Mouse (Mus musculus) heart, embryonic 16.5 days (tissue): ENCODE data around the gene Cyb5r2. TPM values are rescaled to one million over a fixed set of nuclear protein-coding genes. Genes with fewer than 3 reads are reported as not detected.

Source experiments
- ATAC-seq: fragments of 200-750 bp; cut with Nextera tagmentation; replicated peaks from 2 replicates; pipeline ENCODE4 v1.8.0; 2017; ENCODE audit warnings: moderate number of reproducible peaks; ENCODE audit not compliant: insufficient read depth, low FRiP score; ENCODE audit errors: extremely low read depth
- H3K27ac ChIP-seq: fragments of 300-500 bp; sonication (generic); 2 replicates; pipeline ENCODE4 v1.5.1; 2014; ENCODE audit warnings: mild to moderate bottlenecking, low read length, control low read depth, moderate library complexity
- H3K27me3 ChIP-seq: fragments of 300-500 bp; sonication (generic); 2 replicates; pipeline ENCODE4 v1.6.1; 2014; ENCODE audit warnings: low read length, mixed read lengths; ENCODE audit not compliant: control insufficient read depth, insufficient read depth
- H3K36me3 ChIP-seq: fragments of 300-500 bp; sonication (generic); 2 replicates; pipeline ENCODE4 v1.6.1; 2014; ENCODE audit not compliant: control insufficient read depth, insufficient read depth
- H3K4me1 ChIP-seq: fragments of 300-500 bp; sonication (generic); 2 replicates; pipeline ENCODE4 v1.6.1; 2014; ENCODE audit warnings: low read length, mixed read lengths; ENCODE audit not compliant: control insufficient read depth, insufficient read depth
- H3K4me2 ChIP-seq: fragments of 300-500 bp; sonication (generic); 2 replicates; pipeline ENCODE4 v1.6.1; 2014; ENCODE audit warnings: low read depth, mild to moderate bottlenecking, control low read depth, low read length
- H3K4me3 ChIP-seq: fragments of 300-500 bp; sonication (generic); 2 replicates; pipeline ENCODE4 v1.5.1; 2014; ENCODE audit warnings: mild to moderate bottlenecking, control low read depth, low read length
- H3K9ac ChIP-seq: fragments of 300-500 bp; sonication (generic); 2 replicates; pipeline ENCODE4 v1.6.1; 2014; ENCODE audit warnings: low read length, control low read depth
- H3K9me3 ChIP-seq: fragments of 300-500 bp; sonication (generic); replicated peaks from 2 replicates; pipeline ENCODE4 v1.6.1; 2016; ENCODE audit warnings: low read length; ENCODE audit not compliant: control insufficient read depth
- WGBS: fragments of 180-500 bp; shearing (Covaris S2); extraction: QIAGEN DNeasy Blood & Tissue Kit; methylation state at CpG from one replicate; pipeline ENCODE4 v1.1.7; 2014; 5-methylcytosine and 5-hydroxymethylcytosine counted together
- polyA plus RNA-seq: library from polyadenylated mRNA; unstranded; fragments of >200 nt; fragmentation: Nextera tagmentation; extraction: Ambion mirVana; gene quantifications from 2 replicates; pipeline ENCODE4 v1.2.1, GENCODE M21; 2015

Cyb5r2 gene
- polyA plus RNA-seq, 1 experiment from 2014 or later = 0.87 TPM

- 92% methylated on average over 10 of the region's 10 CpGs for WGBS
- Histone ChIP-seq H3K27me3 (no peaks in the 10 kb centered on the region), H3K4me3 (no peak overlapping the region), H3K9ac (no peak overlapping the region), H3K27ac (no peak overlapping the region), H3K4me2 (no peak overlapping the region), H3K36me3 (peaks cover 16% of the 10 kb centered on the region), H3K4me1 (no peaks in the 10 kb centered on the region), H3K9me3 (no peaks in the 10 kb centered on the region)
- no peak for ATAC-seq
Measured at GRCm38 (mm10) chr7:107742963-107743465, 14.8 kb downstream of the Cyb5r2 start.

GRCm38 (mm10) chr7:107738726-107739125 is 19.1 kb downstream of the Cyb5r2 start:
- H3K36me3 ChIP-seq = peaks cover 10% of the 10 kb centered on the region
- H3K4me3 ChIP-seq = no peak overlapping the region
- no peaks in the 10 kb centered on the region for H3K4me1 ChIP-seq
- no peak overlapping the region for H3K4me2 ChIP-seq
- no peak for ATAC-seq
- no peaks in the 10 kb centered on the region for H3K9me3 ChIP-seq
- no peak overlapping the region for H3K9ac ChIP-seq
- WGBS = 21% methylated on average over 2 of the region's 2 CpGs
- H3K27ac ChIP-seq = no peak overlapping the region
- no peaks in the 10 kb centered on the region for H3K27me3 ChIP-seq

GRCm38 (mm10) chr7:107733162-107733561 is 24.7 kb downstream of the Cyb5r2 start:
- H3K27ac ChIP-seq = no peak overlapping the region
- H3K36me3 ChIP-seq = peaks cover 9% of the 10 kb centered on the region
- H3K9ac ChIP-seq = no peak overlapping the region
- no peaks in the 10 kb centered on the region for H3K27me3 ChIP-seq
- H3K4me2 ChIP-seq = no peak overlapping the region
- H3K4me3 ChIP-seq = no peak overlapping the region
- no peak for ATAC-seq
- H3K4me1 ChIP-seq = no peaks in the 10 kb centered on the region
- no peaks in the 10 kb centered on the region for H3K9me3 ChIP-seq
- WGBS = 66% methylated on average over 2 of the region's 2 CpGs

GRCm38 (mm10) chr7:107730587-107730986 is 27.2 kb downstream of the Cyb5r2 start:
- no peak for ATAC-seq
- H3K4me2 ChIP-seq = no peak overlapping the region
- 73% methylated on average over 8 of the region's 10 CpGs for WGBS

GRCm38 (mm10) chr7:107727538-107727937 is 30.3 kb downstream of the Cyb5r2 start:
- no peak overlapping the region for H3K4me2 ChIP-seq
- H3K4me3 ChIP-seq = no peak overlapping the region
- 52% methylated on average over 3 of the region's 3 CpGs for WGBS
- H3K27ac ChIP-seq = no peak overlapping the region
- no peak for ATAC-seq
- H3K9ac ChIP-seq = no peak overlapping the region
- no peaks in the 10 kb centered on the region for H3K4me1 ChIP-seq
- peaks cover 3% of the 10 kb centered on the region; the same call in 1 of the 2 replicates for H3K9me3 ChIP-seq
- H3K36me3 ChIP-seq = peaks cover 11% of the 10 kb centered on the region
- no peaks in the 10 kb centered on the region for H3K27me3 ChIP-seq

More at GRCm38 (mm10) chr7:107730587-107730986, 27.2 kb downstream of the Cyb5r2 start:
- Histone ChIP-seq H3K9ac (no peak overlapping the region), H3K27ac (no peak overlapping the region), H3K27me3 (no peaks in the 10 kb centered on the region), H3K36me3 (peaks cover 11% of the 10 kb centered on the region), H3K4me1 (no peaks in the 10 kb centered on the region), H3K4me3 (no peak overlapping the region), H3K9me3 (peaks cover under 1% of the 10 kb centered on the region; the same call in 1 of the 2 replicates)

- WGBS = 80% methylated on average over 4 of the region's 4 CpGs
- no peaks in the 10 kb centered on the region for H3K4me1 ChIP-seq
Measured at GRCm38 (mm10) chr7:107722536-107722935, 35.3 kb downstream of the Cyb5r2 start.

GRCm38 (mm10) chr7:107720771-107721170 is 37.1 kb downstream of the Cyb5r2 start:
- H3K4me2 ChIP-seq = no peak overlapping the region
- no peaks in the 10 kb centered on the region for H3K27me3 ChIP-seq
- H3K36me3 ChIP-seq = peaks cover 18% of the 10 kb centered on the region
- H3K9me3 ChIP-seq = peaks cover 3% of the 10 kb centered on the region; the same call in 1 of the 2 replicates
- H3K4me3 ChIP-seq = no peak overlapping the region
- no peak overlapping the region for H3K9ac ChIP-seq
- WGBS = 83% methylated on average over 1 of the region's 1 CpGs
- ATAC-seq = no peak
- H3K4me1 ChIP-seq = no peaks in the 10 kb centered on the region
- H3K27ac ChIP-seq = no peak overlapping the region

More at GRCm38 (mm10) chr7:107722536-107722935, 35.3 kb downstream of the Cyb5r2 start:
- no peak overlapping the region for H3K9ac ChIP-seq
- no peaks in the 10 kb centered on the region for H3K27me3 ChIP-seq
- no peak overlapping the region for H3K4me2 ChIP-seq
- peaks cover 20% of the 10 kb centered on the region for H3K36me3 ChIP-seq
- H3K27ac ChIP-seq = no peak overlapping the region
- peaks cover 3% of the 10 kb centered on the region; the same call in 1 of the 2 replicates for H3K9me3 ChIP-seq
- ATAC-seq = no peak
- H3K4me3 ChIP-seq = no peak overlapping the region

GRCm38 (mm10) chr7:107714067-107714466 is 43.8 kb downstream of the Cyb5r2 start:
- no peaks in the 10 kb centered on the region for H3K9me3 ChIP-seq
- no peak overlapping the region for H3K27ac ChIP-seq
- H3K4me3 ChIP-seq = no peak overlapping the region
- no peak overlapping the region for H3K4me2 ChIP-seq
- H3K27me3 ChIP-seq = no peaks in the 10 kb centered on the region
- H3K4me1 ChIP-seq = no peaks in the 10 kb centered on the region
- 88% methylated on average over 5 of the region's 5 CpGs for WGBS
- ATAC-seq = no peak
- H3K9ac ChIP-seq = no peak overlapping the region
- peaks cover 4% of the 10 kb centered on the region; the same call in 1 of the 2 replicates for H3K36me3 ChIP-seq

- ATAC-seq = no peak
- no peaks in the 10 kb centered on the region for H3K27me3 ChIP-seq
- no peaks in the 10 kb centered on the region for H3K36me3 ChIP-seq
- no peak overlapping the region for H3K4me3 ChIP-seq
- 73% methylated on average over 6 of the region's 6 CpGs for WGBS
- H3K9ac ChIP-seq = no peak overlapping the region
- no peak overlapping the region for H3K27ac ChIP-seq
- H3K4me1 ChIP-seq = peaks cover 8% of the 10 kb centered on the region
- no peak overlapping the region for H3K4me2 ChIP-seq
- H3K9me3 ChIP-seq = no peaks in the 10 kb centered on the region
Measured at GRCm38 (mm10) chr7:107712743-107713142, 45.1 kb downstream of the Cyb5r2 start.
